Mouse (Mus musculus) urinary bladder, postnatal 14 days (tissue): ENCODE results near the gene Map1s.
"Not testable (repeated sequence)": the region's sequence is repeated elsewhere in the genome, so short reads cannot be mapped to it uniquely, and the experiment has no call there.

ENCODE experiments used
- DNase-seq: peaks from one replicate; pipeline ENCODE4 v3.0.0; 2021; ENCODE audit warnings: low spot score

Map1s gene

DNA sequence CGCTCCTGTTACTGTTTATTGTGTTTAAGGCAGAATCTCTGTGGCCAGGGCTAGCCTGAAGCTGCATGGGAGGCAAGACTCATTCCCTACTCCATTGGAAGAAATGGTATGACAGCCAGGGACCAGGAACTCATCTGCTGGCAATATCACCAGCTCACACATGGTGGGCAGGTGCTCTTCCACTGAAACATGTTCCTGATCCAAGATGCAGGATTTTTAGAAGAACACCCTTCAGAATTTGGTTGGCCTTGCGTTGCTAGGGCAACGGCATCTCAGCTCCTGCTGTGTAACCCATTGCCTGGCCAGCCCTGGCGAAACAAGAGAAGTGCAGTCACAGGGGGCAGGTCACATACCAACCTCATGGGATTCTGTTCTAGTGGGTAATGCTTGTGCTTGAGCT lies 26.2 kb upstream of the Map1s start:
- no peak for DNase-seq

DNA sequence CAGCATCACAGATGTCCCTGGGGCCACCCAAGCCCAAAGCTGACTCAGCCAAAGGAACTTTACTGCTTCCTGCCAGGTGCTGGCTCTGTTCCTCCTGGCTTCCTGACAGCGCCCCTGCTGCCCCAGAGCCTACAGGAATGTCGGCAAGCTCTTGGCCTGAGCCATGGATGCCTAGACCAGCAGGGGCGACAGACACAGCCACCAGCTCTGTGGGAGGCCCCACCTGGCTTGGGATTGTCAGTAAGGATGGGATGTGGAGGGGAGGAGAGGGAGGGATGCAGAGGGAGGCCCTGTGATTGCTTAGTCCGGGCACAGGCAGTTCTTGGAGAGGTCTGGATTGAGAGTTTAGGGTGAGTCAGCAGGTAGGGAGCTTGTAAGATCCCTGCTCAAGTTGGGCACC lies 25.6 kb upstream of the Map1s start:
- DNase-seq, result no peak

DNA sequence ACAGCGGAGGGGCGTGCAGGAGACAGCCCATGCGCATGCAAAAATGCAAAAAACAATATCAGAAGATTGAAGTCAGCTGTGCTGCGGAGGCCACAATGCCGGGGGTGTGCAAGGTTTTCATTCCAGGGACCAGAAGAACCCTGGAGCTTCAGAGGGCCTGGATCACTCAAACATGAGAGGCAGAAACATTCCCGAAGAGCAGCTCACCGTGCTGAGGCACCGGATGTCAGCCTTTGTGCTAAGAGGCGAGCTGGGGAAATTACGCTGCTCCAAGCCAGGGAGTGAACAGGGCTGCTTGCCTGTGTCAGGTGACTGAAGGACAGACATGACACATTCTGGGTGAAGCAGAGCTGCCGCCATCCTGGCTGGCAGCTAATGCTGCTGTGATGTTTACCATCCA lies 25.2 kb upstream of the Map1s start:
- DNase-seq, result no peak

DNA sequence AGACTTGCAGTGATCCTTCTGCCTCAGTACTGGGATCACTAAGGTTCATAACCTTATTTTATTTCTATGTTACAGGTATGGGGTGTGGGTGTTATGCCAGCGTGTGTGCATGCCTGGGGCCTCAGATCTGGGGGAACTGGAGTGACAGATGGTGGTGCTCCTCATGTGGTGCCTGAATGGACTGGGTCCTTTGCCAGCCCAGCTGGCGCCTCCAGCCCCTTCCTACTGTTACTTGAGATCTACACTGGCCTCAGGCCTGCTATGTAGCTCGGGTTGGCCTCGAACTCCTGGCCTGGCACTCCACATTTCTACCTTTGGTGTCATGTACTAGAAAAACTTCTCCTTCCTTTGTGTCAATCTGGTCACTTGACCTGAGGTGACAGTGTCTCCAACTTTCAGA lies 21.5 kb upstream of the Map1s start:
- DNase-seq, result no peak

DNA sequence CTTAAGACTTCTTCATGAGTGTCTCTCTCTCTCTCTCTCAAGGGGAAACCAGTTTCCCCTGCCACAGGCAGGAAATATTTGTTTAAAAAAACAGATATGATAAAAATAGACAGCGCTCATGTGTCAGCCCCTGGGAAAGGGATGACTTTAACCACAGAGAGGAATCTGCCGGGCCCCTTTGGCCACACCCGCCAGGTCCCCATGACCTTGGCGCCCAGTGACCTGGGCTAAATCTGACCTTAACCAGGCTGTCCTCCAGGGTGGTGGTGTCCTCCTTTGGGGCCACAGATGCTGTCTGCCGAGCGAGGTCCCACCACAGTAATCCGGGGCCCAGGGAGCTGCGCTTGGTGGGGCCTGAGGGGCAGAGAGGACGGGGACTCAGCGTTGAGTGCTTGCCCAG lies 21.0 kb upstream of the Map1s start:
- DNase-seq, result no peak

DNA sequence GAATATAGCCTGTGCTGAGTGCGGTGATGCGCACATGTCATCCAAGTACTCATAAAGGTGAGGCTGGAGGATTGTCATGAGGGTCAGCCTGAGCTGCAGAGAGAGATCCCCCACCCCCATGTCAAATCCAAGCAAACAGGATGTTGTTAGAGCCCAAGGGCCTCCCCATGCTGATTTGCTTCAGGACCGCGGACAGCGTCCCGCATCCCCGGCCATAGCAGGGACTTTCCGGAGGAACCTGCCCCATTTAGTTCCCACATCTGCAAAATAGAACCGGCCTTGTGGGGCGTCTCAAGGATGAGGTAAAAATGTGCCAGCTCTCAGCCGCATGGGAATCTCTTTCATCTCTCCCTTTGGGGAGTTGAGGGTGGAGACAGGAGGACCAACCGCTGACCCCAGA lies 20.1 kb upstream of the Map1s start:
- no peak for DNase-seq

DNA sequence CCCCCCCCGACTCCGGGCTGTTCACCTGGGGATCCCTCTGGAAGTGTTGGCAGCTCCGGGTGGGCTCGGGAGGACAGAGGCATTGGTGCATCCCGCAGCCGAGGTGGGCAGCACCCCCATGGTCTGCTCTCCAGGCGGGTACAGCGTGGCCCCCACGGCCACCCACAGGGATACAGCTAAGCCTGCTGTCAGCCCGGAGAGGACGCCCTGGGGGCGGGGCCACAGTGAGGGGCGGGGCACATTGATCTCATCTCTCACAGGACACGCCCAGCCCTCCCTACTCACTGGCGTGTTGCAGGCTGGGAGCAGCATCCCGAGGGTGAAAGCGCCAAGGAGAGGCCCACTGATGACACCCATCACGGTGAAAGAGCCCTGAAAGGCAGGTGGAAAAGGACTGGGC lies 18.1 kb upstream of the Map1s start:
- no peak for DNase-seq

DNA sequence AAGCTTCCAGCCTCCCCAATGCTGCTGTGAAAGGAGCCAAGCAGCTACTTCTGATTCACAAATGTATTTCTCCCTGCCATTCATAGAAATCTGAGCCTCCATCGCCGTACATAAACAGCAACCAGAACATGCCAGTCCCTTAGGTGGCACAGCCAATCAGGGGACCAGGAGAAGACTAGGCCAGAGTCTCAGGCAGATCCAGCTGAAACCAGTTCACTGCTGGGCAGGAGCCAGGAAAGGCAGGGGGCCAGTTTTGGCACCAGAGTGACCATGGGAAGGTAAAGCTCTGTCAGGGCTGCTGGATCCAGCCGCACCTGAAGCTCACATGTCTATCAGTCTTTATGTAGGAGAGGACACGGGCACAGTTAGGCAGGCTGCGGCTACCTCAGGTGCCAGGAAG lies 15.1 kb upstream of the Map1s start:
- no peak for DNase-seq

DNA sequence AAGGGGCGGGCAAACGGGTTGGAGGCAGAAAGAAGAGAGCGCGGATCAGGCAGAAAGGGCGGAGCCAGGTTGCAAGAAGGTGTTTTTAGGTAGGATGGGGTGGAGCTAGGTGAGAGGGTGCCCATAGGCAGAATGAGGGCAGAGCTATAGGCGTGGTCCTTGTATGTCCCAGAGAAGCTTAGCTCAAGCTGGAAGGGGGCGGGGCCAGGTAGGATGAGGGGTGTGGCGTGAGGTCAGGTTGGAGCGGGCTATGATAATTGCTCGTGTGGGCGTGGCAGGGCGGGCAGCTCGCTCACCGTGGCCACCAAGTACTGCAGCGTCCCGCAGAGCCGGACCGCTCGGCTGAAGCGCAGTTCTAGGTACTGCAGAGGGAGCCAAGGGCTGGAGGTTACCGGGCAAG lies 14.4 kb upstream of the Map1s start:
- DNase-seq, result peak; percentile 83

DNA sequence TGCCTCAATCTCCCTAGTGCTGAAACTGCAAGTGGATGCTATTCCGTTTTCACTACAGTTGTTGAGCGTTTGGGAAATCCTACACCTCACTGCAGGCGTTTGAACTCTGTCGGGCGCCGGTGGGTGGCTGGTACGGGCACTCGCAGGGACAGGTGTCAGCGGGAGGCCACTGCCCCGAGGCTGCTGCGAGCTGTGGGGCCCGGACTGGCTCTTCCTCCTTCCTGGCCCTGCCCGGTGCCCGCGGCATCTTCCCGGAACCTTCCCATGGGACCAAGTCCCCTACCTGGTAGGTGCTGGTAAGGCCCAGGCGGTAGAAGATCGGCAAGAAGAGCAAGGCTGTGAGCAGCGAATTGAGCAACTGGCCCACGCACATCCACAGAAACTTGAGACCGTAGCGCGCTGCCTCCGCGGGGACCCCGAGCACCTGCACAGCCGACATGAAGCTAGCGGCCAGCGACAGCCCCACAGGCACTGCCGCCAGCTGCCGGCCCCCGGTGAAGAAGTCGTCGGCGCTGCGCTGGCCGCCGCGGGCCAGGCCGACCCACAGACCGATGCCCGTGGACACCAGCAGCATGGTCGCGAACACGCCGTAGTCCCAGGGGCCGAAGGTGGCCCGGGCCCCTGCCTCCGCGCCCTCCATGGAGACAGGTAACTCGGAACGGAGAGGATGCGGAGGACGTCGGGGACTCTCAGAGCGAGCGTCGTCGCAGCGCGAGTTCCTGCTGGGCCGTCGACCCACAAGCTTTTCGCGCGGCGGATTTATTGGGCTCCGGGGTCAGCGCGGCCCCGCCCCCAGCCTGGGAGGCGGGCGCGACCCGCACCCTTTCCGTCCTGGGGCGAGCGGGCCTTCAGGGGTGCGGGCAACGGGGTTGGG lies 13.5 kb upstream of the Map1s start, which contains the start of gene Slc5a5:
Gene Slc5a5 (minus strand): TSS at position 736 of the 874 bp plus-strand sequence.
- no peak for DNase-seq

DNA sequence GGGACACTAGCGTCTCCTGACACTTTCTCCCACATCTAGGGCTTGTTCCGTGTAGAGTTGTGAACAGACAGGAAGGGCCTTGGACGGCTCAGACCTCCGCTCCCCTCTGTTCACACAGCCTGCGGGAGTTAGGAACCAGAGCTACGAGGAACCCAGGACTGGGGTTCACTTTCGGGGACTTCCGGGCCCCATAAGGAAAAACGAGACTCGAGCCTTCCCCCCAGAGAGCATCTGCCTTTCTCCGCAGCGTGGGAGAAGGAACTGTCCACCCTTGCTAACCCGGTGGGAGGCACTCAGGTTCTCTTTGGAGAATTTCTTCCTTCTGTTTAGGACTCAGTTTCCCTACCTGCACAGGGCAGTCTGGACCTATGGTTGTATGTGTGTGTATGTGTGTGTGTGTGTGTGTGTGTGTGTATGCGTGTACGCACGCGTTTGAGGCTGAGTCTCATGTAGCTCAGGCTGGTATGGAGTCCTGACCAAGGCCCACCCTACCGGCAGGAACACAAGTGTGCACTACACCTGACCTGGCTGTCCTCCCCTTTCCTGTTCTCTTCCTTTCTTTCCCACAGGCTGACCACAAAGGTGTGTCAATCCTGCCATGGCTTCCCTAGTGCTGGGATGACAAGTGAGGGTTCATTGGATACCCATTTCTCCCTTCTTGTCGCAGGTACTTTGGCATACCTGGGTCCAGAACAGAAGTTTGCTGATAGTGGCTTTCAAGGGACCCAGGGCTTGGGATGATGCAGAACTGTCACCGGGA lies 12.7 kb upstream of the Map1s start:
- no peak for DNase-seq

DNA sequence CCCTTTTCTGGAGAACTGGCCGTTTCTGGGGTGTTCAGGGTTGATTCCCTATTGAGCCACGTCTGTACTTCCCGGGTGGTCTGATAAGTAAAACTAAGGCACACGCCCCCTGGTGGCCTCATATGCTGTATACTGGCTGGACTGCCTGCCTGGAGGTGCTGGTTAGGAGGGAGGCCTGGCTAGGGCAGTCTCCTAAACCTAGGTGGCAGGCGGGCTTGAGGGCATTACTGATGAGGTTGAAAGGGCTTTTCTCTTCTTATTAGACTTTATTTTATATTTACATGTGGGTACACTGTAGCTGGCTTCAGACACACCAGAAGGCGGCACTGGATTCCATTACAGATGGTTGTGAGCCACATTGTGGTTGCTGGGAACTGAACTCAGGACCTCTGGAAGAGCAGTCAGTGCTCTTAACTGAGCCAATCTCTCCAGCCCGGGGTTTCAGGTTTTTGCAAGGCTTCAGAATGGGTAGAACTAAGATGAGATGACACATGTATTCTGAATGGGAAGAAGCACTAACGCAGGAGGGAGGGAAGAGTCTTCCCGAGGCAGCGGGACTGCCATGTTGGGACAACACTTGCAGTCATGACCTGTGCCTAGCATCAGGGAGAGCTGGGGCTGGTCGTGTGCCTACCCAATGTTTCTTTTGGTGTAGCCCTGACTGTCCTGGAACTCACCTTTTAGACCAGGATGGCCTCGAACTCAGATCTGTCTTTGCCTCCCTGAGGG lies 11.9 kb upstream of the Map1s start:
- DNase-seq, result peak; percentile 80

DNA sequence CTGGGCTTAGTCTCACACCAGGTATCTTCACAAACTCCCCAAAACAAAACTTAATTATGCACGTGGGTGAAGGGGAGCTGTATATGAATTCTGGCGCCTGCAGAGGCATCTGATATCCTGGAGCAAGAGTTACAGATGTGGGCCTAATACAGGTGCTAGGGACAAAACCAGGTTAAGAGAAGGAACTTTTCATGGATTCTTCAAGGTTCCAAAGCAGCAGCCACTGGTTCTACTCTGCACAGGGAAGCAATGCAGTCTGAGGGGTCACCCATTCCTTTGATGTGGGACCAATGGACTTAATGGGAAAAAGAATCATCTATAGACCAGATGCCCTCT lies 11.4 kb upstream of the Map1s start:
- DNase-seq, result no peak

DNA sequence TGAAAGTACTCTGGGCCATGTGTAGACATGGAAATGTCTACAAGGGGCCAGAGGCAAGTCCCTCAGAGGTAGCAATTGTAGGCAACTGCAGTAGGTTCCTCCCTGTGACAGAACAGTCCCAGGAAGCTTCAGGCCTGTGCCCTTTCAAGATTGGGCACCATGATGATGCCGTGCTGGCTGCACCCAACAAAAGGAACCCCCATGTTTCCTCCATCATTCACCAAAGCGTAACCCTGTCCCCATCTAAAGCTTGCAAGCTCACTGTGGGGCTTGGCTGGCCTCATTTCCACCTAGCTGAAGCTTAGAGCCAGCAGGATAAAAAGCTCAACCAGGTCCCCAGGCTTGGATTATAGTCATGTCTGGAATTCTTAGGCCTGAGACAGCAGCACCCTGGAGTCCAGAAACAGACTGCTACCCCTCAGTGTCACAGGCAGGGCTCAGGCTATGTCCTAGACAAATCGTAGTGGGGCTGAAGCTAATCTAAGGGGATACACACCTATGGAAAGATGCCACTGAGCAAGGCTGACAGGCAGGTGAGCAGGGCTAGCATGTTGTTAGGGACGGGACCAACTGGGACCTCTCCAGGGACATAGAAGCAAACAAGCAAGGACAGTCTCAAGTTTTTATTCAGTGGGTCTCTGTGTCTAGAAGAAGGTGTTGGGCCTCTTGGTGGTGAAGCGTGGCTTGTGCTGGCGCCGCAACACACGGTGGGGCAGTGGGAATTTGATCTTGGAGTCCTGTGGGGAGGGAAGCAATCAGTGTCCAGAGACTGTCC lies 10.8 kb upstream of the Map1s start:
- DNase-seq, result no peak

DNA sequence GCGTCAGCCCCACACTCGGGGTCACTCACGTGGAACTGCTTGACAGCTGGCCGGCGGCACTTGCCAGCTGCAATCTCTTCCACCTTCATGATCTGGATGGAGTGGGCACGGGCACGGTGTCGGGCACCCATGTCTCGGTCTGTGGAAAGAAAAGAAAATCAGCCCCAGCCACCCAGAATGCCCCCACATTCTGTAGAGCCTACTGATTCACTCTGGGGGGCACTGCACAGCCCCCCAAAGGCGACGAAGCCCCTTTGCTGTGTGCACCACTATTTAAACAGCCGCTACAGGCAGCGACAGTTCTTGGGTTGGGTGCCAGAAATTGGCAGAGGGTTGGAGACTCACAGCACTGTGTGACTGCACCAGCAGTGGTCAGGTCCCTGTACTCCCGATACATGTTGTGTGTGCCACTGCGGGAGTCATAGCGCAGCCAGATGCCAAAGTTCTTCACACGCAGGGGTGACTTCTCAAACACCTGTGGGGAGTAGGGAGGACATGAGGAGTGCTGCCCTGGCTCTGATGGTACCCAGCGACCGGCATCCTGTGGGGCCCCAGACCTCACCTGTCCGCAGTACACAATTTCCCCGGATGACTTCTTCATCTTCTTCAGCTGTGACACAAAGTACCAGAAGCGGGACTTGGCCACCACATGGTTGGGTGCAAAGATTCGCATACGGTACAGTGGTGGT lies 10.0 kb upstream of the Map1s start:
- not testable (repeated sequence) for DNase-seq

DNA sequence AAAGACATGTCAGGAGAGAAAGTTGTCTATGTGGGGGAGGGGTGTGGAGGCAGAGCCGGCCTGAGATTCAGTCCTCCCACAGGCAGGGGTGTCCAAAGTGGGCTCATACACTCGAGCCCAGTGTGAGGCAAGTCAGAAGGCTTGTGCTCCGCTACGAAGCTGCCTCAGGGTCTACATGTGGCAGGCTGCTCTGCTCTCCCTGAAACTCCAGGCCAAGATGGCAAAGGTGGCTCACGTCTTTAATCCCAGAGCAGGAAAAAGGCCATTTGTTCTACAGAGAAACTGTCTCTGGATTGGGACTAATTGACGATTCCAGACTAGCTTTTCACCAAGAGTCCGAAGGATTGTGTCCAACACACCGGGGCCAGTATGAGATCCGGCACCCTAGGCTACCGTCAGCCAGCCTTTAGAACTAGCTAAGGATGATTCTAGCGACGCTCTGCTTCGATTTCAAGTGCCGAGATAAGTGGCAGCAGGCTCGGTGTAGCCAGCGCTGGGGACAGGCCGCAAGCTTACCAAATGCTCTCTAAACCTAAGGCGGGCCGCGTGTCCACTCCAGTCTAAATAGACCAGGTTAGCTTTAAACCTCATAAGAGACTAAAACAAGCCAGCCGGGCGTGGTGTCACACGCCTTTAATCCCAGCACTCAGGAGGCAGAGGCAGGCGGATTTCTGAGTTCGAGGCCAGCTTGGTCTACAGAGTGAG lies 9.3 kb upstream of the Map1s start:
- DNase-seq, result no peak

DNA sequence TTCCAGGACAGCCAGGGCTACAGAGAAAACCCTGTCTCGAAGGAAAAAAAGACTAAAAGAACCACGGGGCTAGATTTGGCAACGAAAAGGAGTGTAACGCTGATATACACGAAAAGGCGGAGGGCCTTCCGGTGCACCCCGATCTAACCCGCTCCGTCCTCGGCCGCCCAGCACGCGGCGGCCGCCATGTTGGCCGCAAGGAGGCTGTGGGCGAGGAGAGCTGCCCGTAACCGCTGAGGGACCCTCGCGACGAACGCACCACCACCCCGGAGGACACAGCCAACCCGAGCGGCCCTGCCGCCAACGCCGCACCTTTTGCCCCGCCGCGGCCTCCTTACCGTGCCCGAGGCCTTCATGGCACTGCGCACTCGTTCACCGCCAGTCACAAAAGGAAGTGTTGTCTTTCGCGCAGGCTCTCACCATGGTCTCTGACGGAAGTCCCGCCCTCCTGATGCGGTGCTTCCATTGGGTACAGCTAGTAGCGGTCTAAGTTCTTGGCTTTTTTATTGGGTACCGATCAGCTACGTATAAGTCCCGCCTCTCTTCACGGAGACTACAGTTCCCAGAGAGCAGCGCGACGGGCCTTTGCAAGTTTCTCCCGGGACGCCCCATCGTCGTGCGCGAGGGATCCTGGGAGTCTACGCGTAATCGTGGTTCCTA lies 8.6 kb upstream of the Map1s start, which contains the start of gene Rpl18a:
Gene Rpl18a (minus strand): TSS at position 392 of the 660 bp plus-strand sequence.
- peak; percentile 95 for DNase-seq

DNA sequence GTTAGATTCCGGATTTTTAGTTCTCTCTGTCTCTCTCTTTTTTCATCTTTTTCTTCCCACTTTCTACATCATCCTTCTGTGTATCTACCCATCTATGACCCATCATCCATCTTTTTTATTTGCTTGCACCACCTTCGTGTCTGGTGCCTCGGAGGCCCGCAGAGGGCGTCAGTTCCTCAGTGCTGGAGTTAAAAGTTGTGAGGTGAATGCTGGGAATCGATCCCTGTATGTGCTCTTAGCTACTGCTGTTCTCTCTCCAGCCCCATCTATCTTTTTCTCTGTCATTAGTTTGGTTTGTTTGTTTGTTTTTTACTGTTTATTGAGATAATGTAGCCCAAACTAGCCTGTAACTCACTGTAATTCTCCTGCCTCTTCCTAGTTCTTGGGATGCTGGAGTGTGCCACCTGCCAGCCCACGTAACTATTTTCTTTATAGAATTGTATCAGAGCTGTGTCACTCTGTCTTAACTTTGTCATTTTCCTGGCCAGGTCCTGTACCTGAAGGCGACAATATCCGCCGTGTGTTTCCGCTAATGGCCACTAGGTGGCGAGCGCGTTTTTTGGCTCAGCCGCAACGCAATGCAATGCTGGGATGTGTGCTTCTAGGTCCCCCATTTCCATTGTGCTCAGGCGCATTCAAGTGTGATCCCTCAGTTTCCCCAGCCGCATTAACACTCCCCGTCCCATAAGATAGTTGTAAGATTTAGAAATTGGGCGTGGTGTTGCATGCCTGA lies 7.9 kb upstream of the Map1s start:
- DNase-seq, result peak; percentile 89

DNA sequence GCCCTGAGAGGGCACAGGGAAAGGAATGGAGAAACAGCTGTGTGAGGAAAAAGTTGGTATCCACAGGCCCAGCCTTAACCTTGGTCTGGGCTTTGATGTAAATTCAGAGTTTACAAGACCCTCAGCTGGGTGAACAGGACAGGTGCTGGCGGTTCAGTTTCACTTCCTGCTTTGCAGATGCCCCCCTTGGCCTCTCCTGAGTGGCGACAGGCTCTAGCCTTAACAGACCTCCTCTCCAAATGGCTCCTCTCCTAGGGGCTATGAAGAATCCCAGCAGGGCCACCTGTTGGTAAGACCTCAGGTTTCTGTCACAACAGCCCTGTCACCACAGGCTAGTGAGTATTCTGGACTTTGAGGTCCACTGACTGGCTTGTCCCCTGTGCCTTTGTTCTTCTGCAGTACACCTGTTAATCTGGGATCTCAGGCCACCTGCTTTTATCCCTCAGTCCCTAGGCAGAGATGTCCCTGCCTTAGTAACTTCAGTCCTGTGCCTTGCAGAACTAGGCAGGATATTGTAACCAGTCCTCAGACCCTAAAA lies 7.0 kb upstream of the Map1s start:
- no peak for DNase-seq
